Mouse (Mus musculus) stomach, adult 2 months (tissue): Measurements from ENCODE around the gene Glrx. TPM values are rescaled to one million over a fixed set of nuclear protein-coding genes. Genes with fewer than 3 reads are reported as not detected.

Source experiments
- polyA plus RNA-seq: library from polyadenylated mRNA; depleted of rRNA; stranded (reverse); fragments of >200 nt; gene quantifications from 2 replicates; pipeline ENCODE4 v1.2.3, GENCODE M21; 2012; rRNA removed

Gene Glrx
- polyA plus RNA-seq, result 24.2 and 28.4 TPM in 2 replicates

DNA sequence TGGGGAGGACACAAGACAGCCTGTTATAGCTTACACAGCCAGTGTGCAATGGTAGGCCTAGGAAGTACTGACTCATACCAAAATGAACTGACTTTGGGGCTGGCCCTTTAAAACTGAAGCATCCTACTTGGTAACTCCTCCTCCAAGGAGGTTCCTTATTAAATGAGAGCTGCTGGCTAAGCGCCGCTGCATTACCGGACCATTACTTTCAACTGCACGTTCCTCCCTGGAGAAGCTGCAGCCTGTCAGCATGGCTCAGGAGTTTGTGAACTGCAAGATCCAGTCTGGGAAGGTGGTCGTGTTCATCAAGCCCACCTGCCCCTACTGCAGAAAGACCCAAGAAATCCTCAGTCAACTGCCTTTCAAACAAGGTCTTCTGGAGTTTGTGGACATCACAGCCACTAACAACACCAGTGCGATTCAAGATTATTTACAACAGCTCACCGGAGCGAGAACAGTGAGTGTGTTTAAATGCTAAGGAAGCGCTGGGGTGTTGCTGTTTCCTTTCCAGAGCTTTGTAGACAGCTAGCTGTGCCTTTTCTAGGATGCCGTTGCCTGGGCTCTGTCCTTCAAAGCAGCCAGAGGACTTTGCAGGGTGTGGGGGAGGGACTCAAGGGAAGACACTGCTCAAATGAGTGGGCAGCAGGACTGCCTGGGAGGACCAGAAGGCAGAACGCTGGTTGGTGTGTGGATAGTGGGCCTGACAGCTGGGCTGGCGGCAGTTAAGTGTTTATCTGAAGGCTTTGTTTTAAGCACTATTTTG is at the start of gene Glrx:
Gene Glrx, plus strand, starts transcription at position 150 of the 763 bp plus-strand sequence.

Other genes with a start within 250 kb of the Glrx start
- gene Ell2, start 133.1 kb upstream of the Glrx start, polyA plus RNA-seq, result 2.8 and 3.1 TPM in 2 replicates
- 2.6 and 4.3 TPM in 2 replicates for gene Rhobtb3, start 104.1 kb downstream of the Glrx start, polyA plus RNA-seq
- gene Spata9, start 127.3 kb downstream of the Glrx start, polyA plus RNA-seq, result not detected in 2 replicates
- gene Rfesd, start 178.9 kb downstream of the Glrx start, polyA plus RNA-seq, result 1.2 and 1.8 TPM in 2 replicates
- 0.08 and 0.12 TPM in 2 replicates for gene Gpr150, start 217.1 kb downstream of the Glrx start, polyA plus RNA-seq